Mouse (Mus musculus) hindbrain, embryonic 16.5 days (tissue): ENCODE measurements at regions not wholly inside any gene's neighbourhood (a gene's known extent, or its start where the extent isn't known, plus 50 kb on each side); places are given as distances from the start of the nearest gene placed in this dataset.
A peak's percentile ranks its signal among the peaks of the same experiment; 100 is the strongest.

Experiments used
- ATAC-seq: fragments of 200-750 bp; cut with Nextera tagmentation; 2 replicates; pipeline ENCODE4 v1.8.0; 2017; ENCODE audit warnings: moderate TSS enrichment, moderate library complexity
- H3K27ac ChIP-seq: fragments of 300-500 bp; sonication (generic); 2 replicates; pipeline ENCODE4 v1.5.1; 2014; ENCODE audit warnings: low read depth, mild to moderate bottlenecking, control low read depth, low read length, moderate library complexity
- H3K27me3 ChIP-seq: fragments of 300-500 bp; sonication (generic); replicated peaks from 2 replicates; pipeline ENCODE4 v1.6.1; 2014; ENCODE audit warnings: low read length; ENCODE audit not compliant: control insufficient read depth, insufficient read depth
- H3K36me3 ChIP-seq: fragments of 300-500 bp; sonication (generic); 2 replicates; pipeline ENCODE4 v1.6.1; 2014; ENCODE audit warnings: mild to moderate bottlenecking, low read length, moderate library complexity, mixed read lengths; ENCODE audit not compliant: control insufficient read depth, insufficient read depth
- H3K4me1 ChIP-seq: fragments of 300-500 bp; sonication (generic); 2 replicates; pipeline ENCODE4 v1.6.1; 2014; ENCODE audit warnings: low read depth, low read length; ENCODE audit not compliant: control insufficient read depth, insufficient read depth
- H3K4me2 ChIP-seq: fragments of 300-500 bp; sonication (generic); 2 replicates; pipeline ENCODE4 v1.6.1; 2014; ENCODE audit warnings: mild to moderate bottlenecking, low read length, control low read depth, moderate library complexity
- H3K4me3 ChIP-seq: fragments of 300-500 bp; sonication (generic); 2 replicates; pipeline ENCODE4 v1.5.1; 2014; ENCODE audit warnings: mild to moderate bottlenecking, low read length, control low read depth, moderate library complexity
- H3K9ac ChIP-seq: fragments of 300-500 bp; sonication (generic); 2 replicates; pipeline ENCODE4 v1.6.1; 2014; ENCODE audit warnings: low read depth, mild to moderate bottlenecking, control low read depth, low read length, moderate library complexity
- H3K9me3 ChIP-seq: fragments of 300-500 bp; sonication (generic); 2 replicates; pipeline ENCODE4 v1.6.1; 2014; ENCODE audit warnings: mild to moderate bottlenecking, low read length, moderate library complexity; ENCODE audit not compliant: control insufficient read depth
- WGBS: fragments of 180-500 bp; shearing (Covaris S2); extraction: QIAGEN DNeasy Blood & Tissue Kit; methylation state at CpG from one replicate; pipeline ENCODE4 v1.1.7; 2014; 5-methylcytosine and 5-hydroxymethylcytosine counted together

DNA sequence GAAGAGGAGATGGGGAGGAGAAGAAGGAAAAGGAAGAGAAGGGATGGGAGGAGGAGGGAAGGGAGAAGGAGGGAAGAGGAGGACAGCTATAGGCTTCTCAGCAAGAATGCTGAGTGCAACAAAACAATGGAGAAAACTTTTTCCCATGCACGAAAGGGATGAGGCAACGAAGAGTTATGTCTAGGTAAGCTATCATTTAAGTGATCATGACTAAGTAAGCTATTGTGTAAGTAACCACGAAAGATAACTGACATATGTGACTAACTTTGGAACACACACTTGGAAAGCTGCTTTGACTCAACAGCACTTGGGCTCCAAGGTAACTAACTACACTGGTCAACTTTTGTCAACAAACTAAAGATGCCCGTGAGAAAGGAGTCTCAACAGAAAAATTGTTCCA is 50.9 kb upstream of the Fstl1 start:
- Histone ChIP-seq H3K4me2 (no peak overlapping the region), H3K27me3 (no peaks in the 10 kb centered on the region), H3K27ac (no peak overlapping the region), H3K4me3 (no peak overlapping the region), H3K9ac (no peak overlapping the region), H3K36me3 (no peaks in the 10 kb centered on the region), H3K4me1 (peaks cover 5% of the 10 kb centered on the region), H3K9me3 (no peaks in the 10 kb centered on the region)
- WGBS, result 89% methylated on average over 4 of the region's 4 CpGs
- no peak for ATAC-seq

DNA sequence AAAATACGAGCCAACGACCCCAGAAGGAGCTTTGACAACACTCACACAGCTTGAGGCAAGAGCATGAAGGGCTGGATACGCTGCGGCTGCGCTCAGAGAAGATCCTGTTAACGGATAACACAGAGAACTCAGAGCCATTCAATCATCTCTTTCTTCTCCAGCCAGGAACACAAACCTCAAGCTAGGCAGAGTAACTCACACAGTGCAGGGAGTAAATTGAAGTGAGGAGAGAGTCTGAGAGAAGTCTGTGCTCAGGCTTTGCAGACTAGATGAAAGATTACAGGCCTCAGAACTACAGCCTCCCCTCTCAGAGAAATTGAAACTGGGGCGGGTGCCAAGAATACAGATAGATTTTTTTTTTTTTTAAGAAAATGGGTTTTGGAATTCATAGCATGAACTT is 60.9 kb upstream of the Ndufb4 start:
- 37% methylated on average over 7 of the region's 7 CpGs for WGBS
- Histone ChIP-seq H3K9me3 (no peaks in the 10 kb centered on the region), H3K36me3 (no peaks in the 10 kb centered on the region), H3K9ac (no peak overlapping the region), H3K4me3 (no peak overlapping the region), H3K27me3 (no peaks in the 10 kb centered on the region), H3K27ac (no peak overlapping the region; the same call in 1 of the 2 replicates), H3K4me1 (no peaks in the 10 kb centered on the region), H3K4me2 (no peak overlapping the region)
- ATAC-seq, result peak; percentile 30; the same call in 1 of the 2 replicates

DNA sequence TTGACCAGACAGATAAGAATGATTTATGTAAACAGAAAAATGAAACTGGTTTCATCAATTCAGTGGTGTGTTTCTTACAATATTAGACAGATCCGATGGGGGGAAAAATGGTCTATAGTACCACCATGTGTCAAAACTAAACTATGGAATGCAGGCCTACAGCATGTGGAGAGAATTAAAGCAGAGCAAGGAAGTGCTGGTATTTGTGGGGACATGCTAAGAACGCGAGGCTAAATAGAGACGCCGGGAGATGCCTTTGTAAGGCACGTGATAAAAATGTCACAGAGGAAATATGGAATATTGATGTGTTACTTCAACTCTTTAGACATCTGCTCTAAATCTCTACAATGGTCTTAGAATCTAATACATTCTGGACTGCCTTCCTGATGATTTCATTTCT is 60.0 kb upstream of the Ndufb4 start:
- Histone ChIP-seq H3K27me3 (no peaks in the 10 kb centered on the region), H3K4me1 (no peaks in the 10 kb centered on the region), H3K4me3 (no peak overlapping the region), H3K36me3 (no peaks in the 10 kb centered on the region), H3K9me3 (no peaks in the 10 kb centered on the region), H3K27ac (no peak overlapping the region), H3K4me2 (no peak overlapping the region), H3K9ac (no peak overlapping the region)
- whole genome bisulfite sequencing, result 68% methylated on average over 6 of the region's 6 CpGs
- ATAC-seq, result no peak

DNA sequence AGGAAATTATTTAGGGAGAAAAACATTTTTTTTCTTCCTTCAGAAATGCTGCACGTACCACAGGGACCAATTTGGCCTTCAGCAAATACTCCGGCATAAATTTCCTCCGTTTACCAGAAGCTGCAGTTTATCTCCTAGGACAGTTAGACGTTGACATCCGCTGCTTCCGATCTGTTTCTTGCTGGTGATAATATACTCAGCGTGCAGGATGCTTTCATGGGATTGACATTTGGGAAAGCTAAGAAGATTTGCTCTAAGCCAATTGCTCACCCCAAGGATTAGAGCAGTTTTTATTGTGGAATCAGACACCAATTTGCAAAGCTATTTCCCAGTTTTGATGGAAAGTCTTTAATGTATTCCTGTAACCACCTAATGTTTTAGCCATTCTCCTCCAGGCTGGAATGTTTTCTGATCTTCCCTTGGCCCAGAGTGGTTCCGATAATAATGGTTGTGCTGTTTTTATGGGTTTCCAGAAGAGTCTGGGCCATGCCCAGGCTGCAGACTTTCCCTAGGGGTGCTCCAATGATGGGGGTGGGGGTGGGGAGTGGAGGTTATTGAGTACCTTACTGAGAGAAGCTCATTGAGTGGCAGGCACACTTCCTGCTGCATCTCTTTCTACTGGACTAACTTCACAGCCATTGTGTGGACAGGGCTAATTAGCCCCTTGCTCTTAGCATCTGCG is 52.1 kb upstream of the Ndufb4 start:
- Histone ChIP-seq H3K4me1 (no peaks in the 10 kb centered on the region), H3K4me2 (no peak overlapping the region), H3K9ac (no peak overlapping the region), H3K27me3 (no peaks in the 10 kb centered on the region), H3K4me3 (no peak overlapping the region), H3K9me3 (no peaks in the 10 kb centered on the region), H3K36me3 (no peaks in the 10 kb centered on the region), H3K27ac (no peak overlapping the region)
- ATAC-seq, result no peak
- WGBS, result 57% methylated on average over 9 of the region's 9 CpGs

DNA sequence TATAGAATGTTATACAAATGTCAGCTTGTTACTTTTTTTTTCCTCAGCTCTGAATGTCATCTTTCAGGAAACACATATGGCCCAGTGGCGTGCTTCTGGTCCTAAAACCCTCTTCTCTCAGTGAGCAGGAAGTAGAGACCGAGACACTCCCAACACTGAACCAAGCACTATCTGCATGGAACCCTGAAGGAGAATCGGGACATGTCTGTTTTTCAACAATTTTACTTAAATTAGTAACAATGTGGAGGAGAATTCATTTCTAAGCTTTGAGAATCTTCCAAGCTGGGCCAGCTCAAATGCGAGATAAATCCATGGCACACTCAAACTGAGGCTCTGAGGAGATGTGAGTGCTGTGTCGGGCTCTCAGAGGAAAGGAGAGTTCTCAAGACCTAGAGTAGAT is 51.0 kb upstream of the Ndufb4 start:
- Histone ChIP-seq H3K9ac (no peak overlapping the region), H3K9me3 (no peaks in the 10 kb centered on the region), H3K4me3 (no peak overlapping the region), H3K27ac (no peak overlapping the region), H3K27me3 (no peaks in the 10 kb centered on the region), H3K36me3 (no peaks in the 10 kb centered on the region), H3K4me1 (no peaks in the 10 kb centered on the region), H3K4me2 (no peak overlapping the region)
- no peak for ATAC-seq
- WGBS, result 85% methylated on average over 5 of the region's 5 CpGs

DNA sequence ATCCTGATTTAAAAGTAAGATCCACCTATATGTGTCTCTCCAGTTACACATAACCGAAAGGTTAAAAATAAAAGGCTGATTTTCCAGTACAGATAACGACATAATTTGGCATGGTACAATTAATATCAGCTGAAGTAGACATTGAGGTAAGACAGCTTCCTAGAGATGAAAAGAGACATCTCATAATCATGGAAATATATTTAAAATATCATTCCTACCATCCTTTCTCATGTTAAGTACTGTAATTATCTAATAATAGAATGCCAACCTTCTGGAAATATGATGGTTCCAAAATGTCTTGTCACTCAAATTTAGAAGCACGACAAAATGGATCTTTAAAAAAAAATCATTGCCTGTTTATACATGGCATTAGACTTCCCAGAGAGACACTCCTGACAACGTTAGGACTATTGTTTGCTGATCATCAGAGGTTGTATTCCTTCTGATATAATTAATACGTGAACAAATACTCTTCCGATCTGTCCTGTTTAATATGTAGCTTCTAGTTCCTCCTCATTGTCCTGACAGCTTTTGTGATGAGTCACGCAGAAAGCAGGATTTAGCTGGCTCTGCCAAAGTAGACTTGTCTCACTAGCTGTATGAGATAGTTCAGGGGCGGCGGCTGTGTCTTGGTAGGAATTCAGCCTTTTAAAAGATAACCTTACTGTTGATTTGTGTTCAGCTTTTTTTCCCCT is 50.4 kb upstream of the Ndufb4 start:
- WGBS, result 69% methylated on average over 9 of the region's 9 CpGs
- ATAC-seq, result no peak

More for the DNA sequence above, 50.4 kb upstream of the Ndufb4 start:
- Histone ChIP-seq H3K27me3 (no peaks in the 10 kb centered on the region), H3K4me3 (no peak overlapping the region), H3K9ac (no peak overlapping the region), H3K4me2 (no peak overlapping the region), H3K36me3 (no peaks in the 10 kb centered on the region), H3K4me1 (no peaks in the 10 kb centered on the region), H3K27ac (no peak overlapping the region), H3K9me3 (no peaks in the 10 kb centered on the region)
